Comparison of ENCODE assay signal across 26 mouse cellular contexts in genomic region chr6:29634537-29634936, GRCm38 (mm10). TPM values are rescaled to one million over a fixed set of nuclear protein-coding genes. Genes with fewer than 3 reads are reported as not detected.
DNase-seq lines count a peak whose midpoint lies in the region; ATAC-seq and TF ChIP-seq lines count a peak whose summit lies in the region.
"Had no signal": no experiment of that assay in that cellular context is flagged by ENCODE, and none has a peak within 500 bp of the region (broad histone marks: within the 10 kb centered on the region; RNA-seq: fewer than 3 reads in every experiment).

No protein-coding gene starts in this region.

- no peak for TF ChIP-seq EP300 in CH12.LX (IDR thresholded peaks at IDR 0.05; ENCODE audit: low read length)

- H3K4me1 ChIP-seq in kidney, embryonic 14.5 days (ENCODE audit: control insufficient read depth, insufficient read depth, low read length), result peaks cover 17% of the 10 kb centered on the region; the same call in 1 of the 2 replicates
- H3K4me1 ChIP-seq in kidney, embryonic 16.5 days (ENCODE audit: insufficient read depth, low read length), result peaks cover 9% of the 10 kb centered on the region
- peaks cover 18 to 63% of the 10 kb centered on the region in 2 experiments for H3K4me1 ChIP-seq in CH12.LX (ENCODE audit: control insufficient read depth in 1 of 2, insufficient read depth in 2 of 2)
- H3K4me1 ChIP-seq: embryonic facial prominence, embryonic 13.5 days; embryonic facial prominence, embryonic 15.5 days had no signal

- no peak overlapping the region for H3K4me3 ChIP-seq in kidney, embryonic 14.5 days (ENCODE audit: low read length)
- H3K4me3 ChIP-seq in kidney, embryonic 16.5 days (ENCODE audit: low read length), result no peak overlapping the region
- H3K4me3 ChIP-seq in CH12.LX (replicated peaks in 1 of 3; ENCODE audit: low read depth in 2 of 3, low read length in 2 of 3, poor library complexity in 1 of 3), result no peak overlapping the region
- H3K4me3 ChIP-seq: embryonic facial prominence, embryonic 13.5 days; embryonic facial prominence, embryonic 15.5 days; erythroblast, embryonic 14.5 days; forebrain, embryonic 10.5 days; forebrain, embryonic 12.5 days had no signal

- no peak for DNase-seq in kidney, postnatal 4 days
- DNase-seq in kidney, adult 9 months, result no peak
- peak; percentile 57 for DNase-seq in A20 (ENCODE audit: low read depth, low spot score)
- no peak for DNase-seq in CH12.LX (ENCODE audit: extremely low read depth)
- no peak for DNase-seq in lung, postnatal 14 days
- DNase-seq: adrenal gland, adult 2 months; adrenal gland, postnatal 10 days; adrenal gland, postnatal 25 days; B cell, adult 2 months; cerebellum, adult 11 months; cerebellum, adult 18-20 months; cerebellum, adult 8-10 months; cerebellum, adult 9-11 months; cerebellum, postnatal 14 days; cerebellum, postnatal 36 days; embryo, embryonic 11 days had no signal

- H3K4me2 ChIP-seq in kidney, embryonic 14.5 days (replicated peaks; ENCODE audit: low read depth, low read length), result no peak overlapping the region
- H3K4me2 ChIP-seq in kidney, embryonic 16.5 days (replicated peaks; ENCODE audit: low read depth, low read length), result no peak overlapping the region
- no peak overlapping the region for H3K4me2 ChIP-seq in CH12.LX (ENCODE audit: insufficient read depth, low read depth, poor library complexity, severe bottlenecking)
- H3K4me2 ChIP-seq: embryonic facial prominence, embryonic 13.5 days; embryonic facial prominence, embryonic 15.5 days; forebrain, embryonic 12.5 days had no signal

- H3K9me3 ChIP-seq in kidney, embryonic 14.5 days (ENCODE audit: control insufficient read depth, low read length), result no peaks in the 10 kb centered on the region
- no peaks in the 10 kb centered on the region for H3K9me3 ChIP-seq in kidney, embryonic 16.5 days (ENCODE audit: low read length)
- no peaks in the 10 kb centered on the region for H3K9me3 ChIP-seq in CH12.LX (replicated peaks; ENCODE audit: low read length)
- H3K9me3 ChIP-seq: embryonic facial prominence, embryonic 13.5 days; embryonic facial prominence, embryonic 15.5 days; forebrain, embryonic 10.5 days; forebrain, embryonic 12.5 days had no signal

- no peaks in the 10 kb centered on the region for H3K27me3 ChIP-seq in kidney, embryonic 14.5 days (ENCODE audit: control insufficient read depth, insufficient read depth, low read length)
- H3K27me3 ChIP-seq in kidney, embryonic 16.5 days (ENCODE audit: insufficient read depth, low read length), result no peaks in the 10 kb centered on the region
- no peaks in the 10 kb centered on the region for H3K27me3 ChIP-seq in CH12.LX (replicated peaks)
- H3K27me3 ChIP-seq: embryonic facial prominence, embryonic 15.5 days had no signal

- in situ Hi-C loops in CH12.LX (cut with MboI; ENCODE audit: low pct_ligation_motif_present, low pct_unique_long_range_greater_than_20kb, low sequenced_read_pairs), result loop anchor here (25.0 kb wide), 1 partner anchor 247 kb away; the partner anchor contains the start of genes Ccdc136 and Opn1sw

- no peaks in the 10 kb centered on the region for H3K79me2 ChIP-seq in CH12.LX (replicated peaks; ENCODE audit: control insufficient read depth, extremely low read depth, insufficient read depth, poor library complexity, severe bottlenecking)

- H3K27ac ChIP-seq in kidney, embryonic 14.5 days (ENCODE audit: low read depth, low read length), result no peak overlapping the region
- H3K27ac ChIP-seq in kidney, embryonic 16.5 days (ENCODE audit: low read length), result peak overlapping the region; percentile 71; the same call in 1 of the 2 replicates
- no peak overlapping the region for H3K27ac ChIP-seq in CH12.LX (ENCODE audit: insufficient read depth, low read depth)
- H3K27ac ChIP-seq: embryonic facial prominence, embryonic 13.5 days; embryonic facial prominence, embryonic 15.5 days; forebrain, embryonic 10.5 days; forebrain, embryonic 12.5 days had no signal

- TF ChIP-seq RAD21 in CH12.LX (IDR thresholded peaks at IDR 0.05; ENCODE audit: low read depth, low read length), result no peak

- 79% methylated on average over 1 of the region's 1 CpGs for WGBS in kidney, embryonic 14.5 days
- 78% methylated on average over 1 of the region's 1 CpGs for WGBS in kidney, embryonic 16.5 days

- H3K36me3 ChIP-seq in kidney, embryonic 14.5 days (ENCODE audit: control insufficient read depth, insufficient read depth, low read length), result no peaks in the 10 kb centered on the region
- H3K36me3 ChIP-seq in kidney, embryonic 16.5 days (ENCODE audit: insufficient read depth, low read length), result no peaks in the 10 kb centered on the region
- no peaks in the 10 kb centered on the region for H3K36me3 ChIP-seq in CH12.LX (replicated peaks in 1 of 2; ENCODE audit: control insufficient read depth in 1 of 2, insufficient read depth in 1 of 2, low read length in 1 of 2)
- H3K36me3 ChIP-seq: embryonic facial prominence, embryonic 13.5 days; embryonic facial prominence, embryonic 15.5 days; forebrain, embryonic 10.5 days; forebrain, embryonic 12.5 days had no signal

- dilution Hi-C loops in CH12.LX (cut with MboI; ENCODE audit: extremely low pct_ligation_motif_present, extremely low pct_unique_long_range_greater_than_20kb, low sequenced_read_pairs), result no loop called here

- TF ChIP-seq POLR2A in CH12.LX (IDR thresholded peaks at IDR 0.05; ENCODE audit: low read depth, low read length), result no peak

- no peak for TF ChIP-seq CTCF in CH12.LX (conservative IDR thresholded peaks at IDR 0.05 in 1 of 2, IDR thresholded peaks at IDR 0.05 in 1 of 2; ENCODE audit: low read depth in 2 of 2, low read length in 2 of 2)

- ATAC-seq in kidney, embryonic 14.5 days (ENCODE audit: low FRiP score, low TSS enrichment), result peak; percentile 65
- peak; percentile 39; the same call in 1 of the 2 replicates for ATAC-seq in kidney, embryonic 16.5 days (ENCODE audit: low FRiP score, low TSS enrichment)
- ATAC-seq: CD4-positive, CD25-positive, alpha-beta regulatory T cell, adult 4 months; forebrain, embryonic 14.5 days; forebrain, embryonic 16.5 days had no signal

- H3K9ac ChIP-seq in kidney, embryonic 14.5 days (ENCODE audit: low read depth, low read length), result no peak overlapping the region
- H3K9ac ChIP-seq in kidney, embryonic 16.5 days (replicated peaks; ENCODE audit: low read length), result no peak overlapping the region
- H3K9ac ChIP-seq in CH12.LX (ENCODE audit: insufficient read depth, low read depth), result no peak overlapping the region
- H3K9ac ChIP-seq: embryonic facial prominence, embryonic 13.5 days; embryonic facial prominence, embryonic 15.5 days; forebrain, embryonic 12.5 days had no signal

TF ChIP-seq in CH12.LX, 34 proteins besides CTCF, POLR2A, EP300 and RAD21:
- no peak for TF ChIP-seq MAFK (IDR thresholded peaks at IDR 0.05; ENCODE audit: insufficient replicate concordance, low read length)
- TF ChIP-seq ZMIZ1 (IDR thresholded peaks at IDR 0.05; ENCODE audit: low read depth, low read length), result no peak
- peak; percentile 56; the same call in 1 of the 2 replicates for TF ChIP-seq MEF2A (IDR thresholded peaks at IDR 0.05; ENCODE audit: borderline replicate concordance, low read depth, low read length)
- no peak for TF ChIP-seq USF2 (conservative IDR thresholded peaks at IDR 0.05; ENCODE audit: low read depth, low read length)

RNA-seq across cellular contexts. Expression of gene Tnpo3, which starts 24.9 kb away (rescaled TPM):
- polyA plus RNA-seq in kidney, embryonic 14.5 days (2014; fragmentation: Nextera tagmentation; extraction: Ambion mirVana), result 58.8 and 104 TPM in 2 replicates
- 101 and 106 TPM in 2 replicates for polyA plus RNA-seq in kidney, embryonic 16.5 days (2015; fragmentation: Nextera tagmentation; extraction: Ambion mirVana)
- total RNA-seq in CH12.LX (2012; rRNA removed) (60.5 and 75.1 TPM in 2 replicates), CH12.LX (2014; rRNA removed) (66.4 and 76.0 TPM in 2 replicates)
- 130 and 140 TPM in 2 replicates for polyA plus RNA-seq in CH12.LX (2012; ENCODE audit: insufficient read length, low read depth)

RNA-seq across cellular contexts. Expression of gene Tspan33, which starts 59.5 kb away (rescaled TPM):
- 7.3 and 10.2 TPM in 2 replicates for polyA plus RNA-seq in kidney, embryonic 14.5 days (2014; fragmentation: Nextera tagmentation; extraction: Ambion mirVana)
- polyA plus RNA-seq in kidney, embryonic 16.5 days (2015; fragmentation: Nextera tagmentation; extraction: Ambion mirVana), result 11.7 and 18.5 TPM in 2 replicates
- total RNA-seq in CH12.LX (2012; rRNA removed) (8.7 and 12.2 TPM in 2 replicates), CH12.LX (2014; rRNA removed) (8.5 TPM in 2 replicates)
- polyA plus RNA-seq in CH12.LX (2012; ENCODE audit: insufficient read length, low read depth), result 10.4 and 11.2 TPM in 2 replicates
